Mouse (Mus musculus) forebrain, embryonic 15.5 days (tissue): ENCODE results near the gene Vash2. TPM values are rescaled to one million over a fixed set of nuclear protein-coding genes. Genes with fewer than 3 reads are reported as not detected.

Source experiments
- ATAC-seq: fragments of 200-750 bp; cut with Nextera tagmentation; replicated peaks from 2 replicates; pipeline ENCODE4 v1.8.0; 2017; ENCODE audit warnings: mild to moderate bottlenecking, moderate TSS enrichment, moderate library complexity
- H3K27ac ChIP-seq: fragments of 300-500 bp; sonication (generic); replicated peaks from 2 replicates; pipeline ENCODE4 v1.5.1; 2015; ENCODE audit warnings: mild to moderate bottlenecking, inconsistent platforms
- H3K27me3 ChIP-seq: fragments of 300-500 bp; sonication (generic); 2 replicates; pipeline ENCODE4 v1.6.1; 2015; ENCODE audit warnings: inconsistent platforms
- H3K36me3 ChIP-seq: fragments of 300-500 bp; sonication (generic); 2 replicates; pipeline ENCODE4 v1.6.1; 2015; ENCODE audit warnings: mild to moderate bottlenecking, inconsistent platforms
- H3K4me1 ChIP-seq: fragments of 300-500 bp; sonication (generic); 2 replicates; pipeline ENCODE4 v1.6.1; 2015; ENCODE audit warnings: inconsistent platforms
- H3K4me2 ChIP-seq: fragments of 300-500 bp; sonication (generic); replicated peaks from 2 replicates; pipeline ENCODE4 v1.6.1; 2015; ENCODE audit warnings: mild to moderate bottlenecking, inconsistent platforms
- H3K4me3 ChIP-seq: fragments of 300-500 bp; sonication (generic); 2 replicates; pipeline ENCODE4 v1.5.1; 2015; ENCODE audit warnings: mild to moderate bottlenecking, inconsistent platforms
- H3K9ac ChIP-seq: fragments of 300-500 bp; sonication (generic); replicated peaks from 2 replicates; pipeline ENCODE4 v1.6.1; 2015; ENCODE audit warnings: mild to moderate bottlenecking, inconsistent platforms
- H3K9me3 ChIP-seq: fragments of 300-500 bp; sonication (generic); 2 replicates; pipeline ENCODE4 v1.6.1; 2016; ENCODE audit warnings: inconsistent platforms
- WGBS: fragments of 180-500 bp; shearing (Covaris S2); methylation state at CpG from one replicate; pipeline ENCODE4 v1.1.7; 2015; ENCODE audit warnings: mixed read lengths; 5-methylcytosine and 5-hydroxymethylcytosine counted together
- polyA plus RNA-seq: library from polyadenylated mRNA; unstranded; fragments of >200 nt; fragmentation: Nextera tagmentation; extraction: Ambion mirVana; gene quantifications from 2 replicates; pipeline ENCODE4 v1.2.1, GENCODE M21; 2015

Vash2 gene
- polyA plus RNA-seq, 1 experiment from 2014 or later: 88.7 TPM

DNA sequence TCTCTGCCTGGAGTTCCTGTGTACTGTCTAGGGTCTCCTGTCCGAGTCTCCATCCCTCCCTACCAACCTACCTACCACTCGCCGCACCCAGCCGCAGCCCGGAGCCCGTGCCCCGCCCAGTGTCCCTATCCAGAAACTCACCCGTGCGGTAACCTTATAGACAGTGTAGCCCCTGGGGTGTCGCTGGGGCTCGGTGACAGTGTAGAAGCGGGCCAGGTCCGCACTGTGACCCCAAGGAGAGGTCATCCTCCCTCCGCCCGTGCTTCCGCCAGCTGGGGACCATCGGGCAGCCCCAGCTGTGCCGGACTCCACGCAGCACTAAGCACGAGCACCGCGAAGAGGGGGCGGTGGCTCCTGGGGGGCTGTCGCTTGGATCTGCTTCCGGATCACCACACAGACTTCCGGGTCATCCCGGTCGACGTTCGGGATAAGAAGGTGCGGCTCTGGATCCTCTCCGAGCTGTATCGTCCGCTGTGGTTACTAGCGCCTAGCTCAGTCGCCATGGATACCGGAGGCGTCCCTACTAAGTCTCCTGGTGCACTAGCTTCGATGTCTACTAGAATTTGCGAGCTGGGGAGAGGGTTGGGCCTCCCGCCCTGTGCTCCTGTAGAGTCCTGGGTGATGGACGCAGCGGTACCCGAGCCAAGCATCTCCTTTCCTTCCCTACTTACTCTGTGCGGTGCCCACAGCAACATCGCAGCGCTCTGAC is 67.5 kb downstream of the Vash2 start, which contains the start of gene Rps6kc1:
Gene Rps6kc1, minus strand, starts transcription at position 356 of the 709 bp plus-strand sequence.
- peak within 1 kb of the TSS; percentile 74 for H3K27ac ChIP-seq
- H3K36me3 ChIP-seq: no peaks in the 10 kb centered on the region
- under 1% methylated on average over 47 of the region's 47 CpGs for WGBS
- H3K4me1 ChIP-seq: peaks cover 23% of the 10 kb centered on the region
- H3K4me3 ChIP-seq: peak within 1 kb of the TSS; percentile 84
- no peaks in the 10 kb centered on the region for H3K9me3 ChIP-seq
- ATAC-seq: peak; percentile 95
- H3K4me2 ChIP-seq: peak within 1 kb of the TSS; percentile 84
- peak within 1 kb of the TSS; percentile 83 for H3K9ac ChIP-seq
- no peaks in the 10 kb centered on the region for H3K27me3 ChIP-seq

GRCm38 (mm10) chr1:190910836-190911235 is 68.3 kb downstream of the Vash2 start:
- 76% methylated on average over 6 of the region's 6 CpGs for WGBS
- no peaks in the 10 kb centered on the region for H3K9me3 ChIP-seq
- H3K27me3 ChIP-seq: no peaks in the 10 kb centered on the region
- no peak overlapping the region for H3K27ac ChIP-seq
- ATAC-seq: no peak
- peak overlapping the region; percentile 83 for H3K9ac ChIP-seq
- H3K4me2 ChIP-seq: peak overlapping the region; percentile 84
- H3K4me1 ChIP-seq: peaks cover 23% of the 10 kb centered on the region
- peak overlapping the region; percentile 84 for H3K4me3 ChIP-seq
- no peaks in the 10 kb centered on the region for H3K36me3 ChIP-seq

- Histone ChIP-seq H3K4me2 (no peak overlapping the region), H3K27ac (no peak overlapping the region), H3K27me3 (no peaks in the 10 kb centered on the region), H3K4me1 (peaks cover 2% of the 10 kb centered on the region; the same call in 1 of the 2 replicates), H3K9me3 (no peaks in the 10 kb centered on the region), H3K4me3 (no peak overlapping the region), H3K9ac (no peak overlapping the region), H3K36me3 (peaks cover 17% of the 10 kb centered on the region)
- no peak for ATAC-seq
- 92% methylated on average over 16 of the region's 16 CpGs for WGBS
Observed at GRCm38 (mm10) chr1:190904714-190905113, 74.4 kb downstream of the Vash2 start.

DNA sequence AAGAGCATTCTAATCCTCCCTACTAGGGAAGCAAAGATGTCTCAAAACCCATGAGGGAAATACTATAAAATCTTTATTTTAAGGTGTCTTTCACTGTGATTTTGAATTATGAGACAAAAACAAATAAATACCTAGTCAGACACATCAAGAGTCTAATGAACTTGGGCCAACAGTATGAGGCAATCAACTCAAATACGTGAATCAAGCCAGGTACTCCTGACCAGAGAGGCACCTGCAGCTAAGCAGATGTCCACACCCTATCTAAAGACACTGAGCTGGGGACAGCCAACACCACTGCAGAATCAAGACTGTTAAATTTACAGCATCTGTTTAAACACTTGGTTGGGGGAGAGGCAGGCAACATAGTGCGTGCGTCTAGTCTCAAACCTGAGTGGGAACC is 75.0 kb downstream of the Vash2 start:
- H3K36me3 ChIP-seq: peaks cover 17% of the 10 kb centered on the region
- ATAC-seq: no peak
- H3K4me3 ChIP-seq: no peak overlapping the region
- no peak overlapping the region for H3K4me2 ChIP-seq
- no peak overlapping the region for H3K9ac ChIP-seq
- 98% methylated on average over 3 of the region's 3 CpGs for WGBS
- H3K4me1 ChIP-seq: no peaks in the 10 kb centered on the region
- no peak overlapping the region for H3K27ac ChIP-seq
- no peaks in the 10 kb centered on the region for H3K9me3 ChIP-seq
- H3K27me3 ChIP-seq: no peaks in the 10 kb centered on the region

DNA sequence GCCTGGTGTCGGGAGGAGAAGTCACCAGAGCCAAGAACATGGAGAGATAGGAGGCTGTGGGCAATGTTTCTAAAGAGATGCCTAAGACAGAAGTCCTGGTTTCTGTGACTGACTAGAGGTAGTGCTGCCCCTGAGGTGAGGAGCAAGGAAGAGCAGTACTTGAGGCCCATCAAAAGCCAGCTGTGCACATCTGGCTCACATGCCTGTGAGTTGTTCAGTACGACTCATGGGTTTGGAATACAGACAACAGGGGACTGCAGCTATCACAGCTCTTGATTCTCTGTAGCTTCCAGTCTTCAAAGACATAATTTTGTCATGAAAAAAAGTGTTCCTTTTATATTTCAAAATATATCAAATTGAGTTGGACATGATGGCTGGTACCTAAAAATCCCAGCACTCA is 78.0 kb downstream of the Vash2 start:
- no peak for ATAC-seq
- Histone ChIP-seq H3K4me2 (no peak overlapping the region), H3K4me1 (no peaks in the 10 kb centered on the region), H3K9me3 (no peaks in the 10 kb centered on the region), H3K9ac (no peak overlapping the region), H3K27ac (no peak overlapping the region), H3K4me3 (no peak overlapping the region), H3K36me3 (peaks cover 23% of the 10 kb centered on the region), H3K27me3 (no peaks in the 10 kb centered on the region)
- WGBS: 70% methylated on average over 2 of the region's 2 CpGs

- H3K4me2 ChIP-seq: no peak overlapping the region
- 90% methylated on average over 9 of the region's 9 CpGs for WGBS
- H3K27ac ChIP-seq: no peak overlapping the region
- peaks cover 16% of the 10 kb centered on the region for H3K36me3 ChIP-seq
- no peak for ATAC-seq
- no peaks in the 10 kb centered on the region for H3K9me3 ChIP-seq
- H3K4me3 ChIP-seq: no peak overlapping the region
- H3K4me1 ChIP-seq: no peaks in the 10 kb centered on the region
- H3K27me3 ChIP-seq: no peaks in the 10 kb centered on the region
- H3K9ac ChIP-seq: no peak overlapping the region
Observed at GRCm38 (mm10) chr1:190898899-190899575, 80.1 kb downstream of the Vash2 start.

GRCm38 (mm10) chr1:190898186-190898585 is 80.9 kb downstream of the Vash2 start:
- peaks cover 8% of the 10 kb centered on the region for H3K36me3 ChIP-seq
- H3K4me3 ChIP-seq: no peak overlapping the region
- no peaks in the 10 kb centered on the region for H3K9me3 ChIP-seq
- no peaks in the 10 kb centered on the region for H3K4me1 ChIP-seq
- WGBS: 89% methylated on average over 3 of the region's 3 CpGs
- H3K4me2 ChIP-seq: no peak overlapping the region
- H3K27me3 ChIP-seq: no peaks in the 10 kb centered on the region
- H3K27ac ChIP-seq: no peak overlapping the region
- no peak for ATAC-seq
- H3K9ac ChIP-seq: no peak overlapping the region

Other genes starting within 250 kb of the Vash2 start
- gene Rps6kc1, start 67.5 kb downstream of the Vash2 start, polyA plus RNA-seq: 27.9 and 28.4 TPM in 2 replicates
- 64.6 and 67.6 TPM in 2 replicates for gene Angel2, start 54.2 kb downstream of the Vash2 start, polyA plus RNA-seq
- gene Flvcr1, start 46.9 kb upstream of the Vash2 start, polyA plus RNA-seq: 6.9 and 8.1 TPM in 2 replicates
- not detected in 2 replicates for gene Spata45, start 57.3 kb upstream of the Vash2 start, polyA plus RNA-seq
- gene Tatdn3, start 83.6 kb upstream of the Vash2 start, polyA plus RNA-seq: 10.3 and 12.6 TPM in 2 replicates
- gene Nsl1, start 83.7 kb upstream of the Vash2 start, polyA plus RNA-seq: 9.7 and 10.5 TPM in 2 replicates
- 1.6 and 1.9 TPM in 2 replicates for gene Batf3, start 118.6 kb upstream of the Vash2 start, polyA plus RNA-seq
- not detected in 2 replicates for gene Fam71a, start 185.5 kb upstream of the Vash2 start, polyA plus RNA-seq
- 1.1 and 1.5 TPM in 2 replicates for gene Atf3, start 238.7 kb upstream of the Vash2 start, polyA plus RNA-seq